Mouse (Mus musculus) bone marrow, adult 2 months (tissue): ENCODE measurements around the gene Tspan3.

Source experiments
- CTCF ChIP-seq: fragments of 200-500 bp; IDR thresholded peaks from 2 replicates; pipeline ENCODE4 v1.5.1; 2011; ENCODE audit warnings: low read length, control low read depth; ENCODE audit not compliant: control insufficient read depth, insufficient read depth
- POLR2A ChIP-seq: fragments of 200-500 bp; IDR thresholded peaks from 2 replicates; pipeline ENCODE4 v1.6.1; 2011; ENCODE audit warnings: low read depth, mild to moderate bottlenecking, control low read depth, low read length, borderline replicate concordance; ENCODE audit not compliant: control insufficient read depth

DNA sequence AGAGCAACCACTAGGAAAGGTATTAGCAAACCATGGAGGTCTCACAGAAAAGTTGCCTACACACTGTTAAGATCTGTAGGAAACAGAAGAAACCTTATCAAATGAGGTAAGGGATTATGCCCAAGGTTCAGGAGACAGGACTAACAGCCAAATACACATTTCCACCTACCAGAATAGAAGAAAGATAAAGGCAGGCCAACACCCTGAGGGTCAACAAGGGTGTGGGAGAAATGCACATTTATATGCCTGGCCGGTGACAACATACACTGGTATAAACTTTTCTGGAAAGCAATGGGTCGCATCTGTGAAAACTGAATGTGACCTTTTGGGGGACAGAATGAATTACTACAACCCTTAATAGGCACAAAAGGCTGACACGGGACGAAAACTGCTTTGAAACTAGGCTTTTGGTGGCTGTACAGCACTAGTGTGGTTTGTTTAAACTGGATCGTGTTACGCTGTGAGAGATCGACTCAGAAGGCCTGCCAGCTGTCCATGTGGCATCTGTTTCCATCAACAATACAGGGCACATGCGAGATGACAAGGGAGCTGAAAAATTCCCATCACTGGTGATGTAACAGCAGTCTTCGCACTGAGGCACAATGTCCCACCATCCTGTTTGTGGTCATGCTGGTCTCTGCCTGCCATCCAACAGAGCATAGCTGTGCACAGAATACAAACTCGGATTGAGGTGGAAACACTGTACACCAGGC is 33.3 kb downstream of the Tspan3 start:
- no peak for TF ChIP-seq CTCF
- TF ChIP-seq POLR2A = no peak
